Mouse (Mus musculus): Measurements from ENCODE around the gene Rgl3. TPM values are rescaled to one million over a fixed set of nuclear protein-coding genes. Genes with fewer than 3 reads are reported as not detected.

Rgl3 gene
- polyA plus RNA-seq, 1 experiment: 7.0 TPM

DNA sequence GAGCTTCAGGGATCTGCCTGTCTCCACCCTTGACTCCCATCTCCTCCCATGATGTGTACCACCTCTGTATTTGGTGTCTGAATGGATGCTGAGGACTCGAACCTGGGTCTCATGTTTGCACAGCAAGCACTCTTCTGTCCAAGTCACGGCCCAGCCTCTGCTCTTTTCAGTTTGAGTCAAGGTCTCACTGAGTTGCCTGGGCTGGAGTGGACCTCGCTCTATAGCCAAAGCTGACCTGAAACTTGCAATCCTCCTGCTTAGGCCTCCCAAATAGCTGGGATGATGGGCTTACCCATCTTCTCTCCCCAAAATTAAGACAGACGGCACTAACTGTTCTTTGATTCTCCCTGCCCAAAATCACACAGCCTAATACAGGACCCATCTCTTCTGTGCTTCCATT, 66.2 kb downstream of the Rgl3 start:
- no peak overlapping the region for H3ac ChIP-seq (ENCODE audit: control insufficient read depth, insufficient read length, low read depth)
- TF ChIP-seq CTCF (IDR thresholded peaks at IDR 0.05; ENCODE audit: control insufficient read depth, insufficient read depth, insufficient read length) (no peak), MYOD1 (IDR thresholded peaks at IDR 0.05; ENCODE audit: control insufficient read depth, insufficient read length, low read depth) (no peak), FOSL1 (IDR thresholded peaks at IDR 0.05; ENCODE audit: insufficient read depth, low read length, poor library complexity, severe bottlenecking) (no peak), MAX (IDR thresholded peaks at IDR 0.05) (no peak), CEBPB (IDR thresholded peaks at IDR 0.05; ENCODE audit: low read depth) (no peak), USF1 (IDR thresholded peaks at IDR 0.05; ENCODE audit: low read depth) (no peak), MYOG (IDR thresholded peaks at IDR 0.05; ENCODE audit: control insufficient read depth, extremely low read depth, insufficient read length) (no peak)

More for the DNA sequence above, 66.2 kb downstream of the Rgl3 start:
- Histone ChIP-seq H3K27me3 (ENCODE audit: control insufficient read depth, insufficient read depth, insufficient read length) (no peaks in the 10 kb centered on the region), H3K4me3 (ENCODE audit: insufficient read depth, poor library complexity, severe bottlenecking) (no peak overlapping the region), H3K79me2 (ENCODE audit: control insufficient read depth, insufficient read depth) (peaks cover 16% of the 10 kb centered on the region), H3K79me3 (ENCODE audit: low read depth) (peaks cover 2% of the 10 kb centered on the region), H3K36me3 (ENCODE audit: control insufficient read depth, insufficient read depth) (no peaks in the 10 kb centered on the region)

Other genes with a start within 250 kb of the Rgl3 start
- 80.1 TPM for gene Spc24, start 229.1 kb downstream of the Rgl3 start, polyA plus RNA-seq (2012; fragmentation: generic; extraction: Trizol)
- gene Kank2, start 190.7 kb downstream of the Rgl3 start, polyA plus RNA-seq (2012; fragmentation: generic; extraction: Trizol): 43.3 TPM
- 0.04 TPM for gene Angptl8, start 153.9 kb downstream of the Rgl3 start, polyA plus RNA-seq (2012; fragmentation: generic; extraction: Trizol)
- gene Dock6, start 136.8 kb downstream of the Rgl3 start, polyA plus RNA-seq (2012; fragmentation: generic; extraction: Trizol): 12.1 TPM
- gene Rab3d, start 71.3 kb downstream of the Rgl3 start, polyA plus RNA-seq (2012; fragmentation: generic; extraction: Trizol): 12.2 TPM
- 1.1 TPM for gene Ccdc159, start 62.0 kb downstream of the Rgl3 start, polyA plus RNA-seq (2012; fragmentation: generic; extraction: Trizol)
- 17.2 TPM for gene Tmem205, start 61.9 kb downstream of the Rgl3 start, polyA plus RNA-seq (2012; fragmentation: generic; extraction: Trizol)
- gene Plppr2, start 52.4 kb downstream of the Rgl3 start, polyA plus RNA-seq (2012; fragmentation: generic; extraction: Trizol): 11.6 TPM
- gene Swsap1, start 33.7 kb downstream of the Rgl3 start, polyA plus RNA-seq (2012; fragmentation: generic; extraction: Trizol): 8.7 TPM
- 6.3 TPM for gene Epor, start 25.9 kb downstream of the Rgl3 start, polyA plus RNA-seq (2012; fragmentation: generic; extraction: Trizol)
- 0.21 TPM for gene Ccdc151, start 13.2 kb upstream of the Rgl3 start, polyA plus RNA-seq (2012; fragmentation: generic; extraction: Trizol)
- gene Prkcsh, start 13.4 kb upstream of the Rgl3 start, polyA plus RNA-seq (2012; fragmentation: generic; extraction: Trizol): 134 TPM
- gene Elavl3, start 62.6 kb upstream of the Rgl3 start, polyA plus RNA-seq (2012; fragmentation: generic; extraction: Trizol): 0.02 TPM
- not detected for gene Gm49318, start 81.8 kb upstream of the Rgl3 start, polyA plus RNA-seq (2012; fragmentation: generic; extraction: Trizol)
- 8.0 TPM for gene Zfp653, start 81.9 kb upstream of the Rgl3 start, polyA plus RNA-seq (2012; fragmentation: generic; extraction: Trizol)
- gene Ecsit, start 96.0 kb upstream of the Rgl3 start, polyA plus RNA-seq (2012; fragmentation: generic; extraction: Trizol): 32.6 TPM
- gene Cnn1, start 109.8 kb upstream of the Rgl3 start, polyA plus RNA-seq (2012; fragmentation: generic; extraction: Trizol): 52.4 TPM
- gene Elof1, start 127.7 kb upstream of the Rgl3 start, polyA plus RNA-seq (2012; fragmentation: generic; extraction: Trizol): 183 TPM
- gene Acp5, start 146.3 kb upstream of the Rgl3 start, polyA plus RNA-seq (2012; fragmentation: generic; extraction: Trizol): 0.08 TPM
- 47.9 TPM for gene Pigyl, start 167.4 kb upstream of the Rgl3 start, polyA plus RNA-seq (2012; fragmentation: generic; extraction: Trizol)
- not detected for gene Zfp872, start 198.6 kb upstream of the Rgl3 start, polyA plus RNA-seq (2012; fragmentation: generic; extraction: Trizol)
- gene Zfp809, start 236.3 kb upstream of the Rgl3 start, polyA plus RNA-seq (2012; fragmentation: generic; extraction: Trizol): 4.5 TPM

All from C2C12 (cell line).